Mouse (Mus musculus) cortical plate, adult 2 months (tissue): ENCODE data around the gene Rlf.

Experiments used
- CTCF ChIP-seq: fragments of 200-500 bp; IDR thresholded peaks from 2 replicates; pipeline ENCODE4 v1.5.1; 2011; ENCODE audit warnings: mild to moderate bottlenecking, control low read depth, low read length; ENCODE audit not compliant: insufficient read depth; ENCODE audit errors: extremely low read depth
- POLR2A ChIP-seq: fragments of 200-500 bp; IDR thresholded peaks from 2 replicates; pipeline ENCODE4 v1.6.1; 2011; ENCODE audit warnings: mild to moderate bottlenecking, low read length, control low read depth; ENCODE audit not compliant: insufficient read depth; ENCODE audit errors: extremely low read depth

DNA sequence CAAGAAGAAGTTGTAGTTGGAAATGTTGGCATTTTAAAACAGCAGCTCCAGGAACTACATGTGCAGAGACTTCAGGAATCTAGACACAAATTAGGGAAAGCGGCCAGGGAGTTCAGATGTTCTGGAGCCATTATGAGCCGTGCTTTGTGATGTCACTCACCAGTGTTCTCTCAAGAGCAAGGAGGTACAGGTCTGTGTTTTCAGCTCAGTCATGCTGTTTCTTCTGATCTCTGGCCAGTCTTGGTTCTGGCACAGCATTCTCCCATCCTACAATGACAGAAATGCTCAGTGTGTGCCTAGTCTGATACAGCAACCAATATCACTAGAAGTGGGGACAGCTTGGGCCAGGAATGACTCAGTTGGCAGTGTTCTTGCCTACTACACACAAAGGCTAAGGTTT, 105.8 kb downstream of the Rlf start, which contains the start of gene Tmco2:
- no peak for TF ChIP-seq CTCF
- TF ChIP-seq POLR2A: no peak
